Mouse (Mus musculus): ENCODE measurements around the gene Camta1.
A peak's percentile ranks its signal among the peaks of the same experiment; 100 is the strongest.

Camta1 gene

GRCm38 (mm10) chr4:150962231-150962630 lies 899.4 kb downstream of the Camta1 start:
- DNase-seq, result peak; percentile 38

GRCm38 (mm10) chr4:150958536-150958935 lies 903.1 kb downstream of the Camta1 start:
- peak; percentile 41 for DNase-seq

GRCm38 (mm10) chr4:150957106-150957458 lies 904.6 kb downstream of the Camta1 start:
- no peak for DNase-seq

GRCm38 (mm10) chr4:150956369-150957105 lies 905.1 kb downstream of the Camta1 start:
- peak; percentile 20 for DNase-seq

- DNase-seq, result no peak
Observed at GRCm38 (mm10) chr4:150950972-150951371, 910.7 kb downstream of the Camta1 start.

- DNase-seq, result no peak
Observed at GRCm38 (mm10) chr4:150944707-150945106, 917.0 kb downstream of the Camta1 start.

- DNase-seq, result no peak
Observed at GRCm38 (mm10) chr4:150939991-150940651, 921.6 kb downstream of the Camta1 start.

DNA sequence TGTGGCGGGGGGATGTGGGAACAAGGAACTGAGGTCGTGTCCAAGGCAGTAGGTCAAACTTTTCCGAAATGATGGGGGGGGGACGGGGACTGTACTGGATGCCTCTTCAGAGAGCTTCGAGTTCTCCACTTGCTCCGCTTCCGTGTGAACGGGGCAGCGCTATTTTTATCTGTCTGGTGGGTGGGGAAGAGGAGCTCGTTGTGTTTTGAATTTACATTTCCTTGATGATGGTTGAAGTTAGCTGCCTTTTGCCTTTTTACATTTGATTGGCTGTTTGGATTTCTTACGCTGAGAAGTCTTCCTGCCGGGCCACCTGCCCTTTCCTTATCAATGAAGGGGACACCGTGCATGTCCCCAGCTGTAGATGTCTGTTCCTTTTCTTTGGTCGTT lies 923.6 kb downstream of the Camta1 start:
- no peak for DNase-seq

- DNase-seq, result peak; percentile 43
Observed at GRCm38 (mm10) chr4:150937293-150938062, 924.2 kb downstream of the Camta1 start.

- DNase-seq, result no peak
Observed at GRCm38 (mm10) chr4:150933503-150933902, 928.2 kb downstream of the Camta1 start.

DNA sequence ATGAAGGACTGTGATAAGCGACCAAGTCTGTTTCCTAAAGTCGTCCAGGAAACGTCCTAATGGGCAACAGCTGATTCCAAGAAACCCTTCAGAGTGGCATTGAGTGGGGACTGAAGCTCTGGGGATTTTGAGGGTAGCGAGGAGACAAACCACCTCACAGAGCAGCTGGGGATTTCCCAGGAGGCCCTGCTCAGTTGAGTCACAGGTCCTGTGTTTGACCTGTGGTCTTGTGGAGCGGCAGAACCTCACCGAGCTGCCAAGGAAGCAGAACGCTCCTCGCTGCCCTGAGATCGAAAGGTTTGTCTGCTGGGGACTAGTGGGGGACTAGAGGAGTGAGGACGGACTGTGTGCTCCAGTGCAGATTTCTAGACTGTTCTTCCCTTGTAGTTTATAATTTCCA lies 933.9 kb downstream of the Camta1 start:
- DNase-seq, result no peak

DNA sequence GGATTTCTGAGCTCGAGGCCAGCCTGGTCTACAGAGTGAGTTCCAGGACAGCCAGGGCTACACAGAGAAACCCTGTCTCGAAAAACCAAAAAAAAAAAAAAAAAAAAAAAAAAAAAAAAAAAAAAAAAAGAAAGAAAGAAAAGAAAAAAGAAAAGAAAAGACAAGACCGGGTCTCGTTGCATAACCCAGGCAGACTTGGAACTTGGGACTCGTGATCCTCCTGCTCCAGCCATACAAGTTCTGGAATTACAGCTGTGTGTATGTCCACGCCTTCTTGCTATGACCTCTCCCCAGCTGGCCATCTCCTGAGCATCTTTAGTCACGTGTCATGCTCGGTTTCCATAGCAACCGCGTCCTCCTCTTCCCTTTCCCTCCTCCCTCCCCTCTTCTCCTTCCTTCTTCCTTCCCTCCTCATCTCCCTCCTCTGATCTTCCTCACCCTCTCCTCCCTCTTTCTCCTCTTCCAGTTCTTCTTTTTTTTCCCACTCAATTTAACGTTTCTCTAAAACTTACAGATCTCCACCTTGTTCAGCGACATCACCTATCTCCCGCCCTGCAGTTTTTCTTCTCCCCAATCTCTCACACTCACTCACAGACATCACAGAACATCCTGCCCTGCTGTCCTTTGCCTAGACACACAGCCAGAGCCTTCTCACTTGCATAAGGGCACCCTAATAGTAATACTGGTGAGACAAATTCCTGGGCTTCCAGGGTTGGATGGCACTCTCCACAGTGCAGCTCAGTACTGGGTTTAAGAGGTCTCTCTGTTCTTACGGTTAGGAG lies 934.6 kb downstream of the Camta1 start:
- peak; percentile 27 for DNase-seq

DNA sequence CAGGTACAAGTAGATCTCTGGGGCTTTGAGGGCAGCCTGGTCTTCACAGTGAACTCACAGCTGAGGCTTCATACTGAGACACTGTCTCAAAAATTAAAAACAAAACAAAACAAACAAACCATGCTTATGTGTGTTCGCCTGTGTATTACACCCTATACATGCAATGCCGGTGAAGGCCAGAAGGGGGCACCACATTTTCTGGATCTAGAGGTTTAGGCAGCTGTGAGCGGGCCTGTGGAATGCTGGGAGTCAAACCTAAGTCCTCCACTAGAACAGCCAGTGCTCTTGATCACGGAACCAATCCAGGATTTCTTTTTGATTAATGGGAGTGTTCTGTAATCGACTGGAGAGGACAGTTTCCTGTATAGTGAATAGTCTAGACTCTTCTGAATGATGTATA lies 935.8 kb downstream of the Camta1 start:
- no peak for DNase-seq

- DNase-seq, result no peak
Observed at GRCm38 (mm10) chr4:150924936-150925335, 936.7 kb downstream of the Camta1 start.

DNA sequence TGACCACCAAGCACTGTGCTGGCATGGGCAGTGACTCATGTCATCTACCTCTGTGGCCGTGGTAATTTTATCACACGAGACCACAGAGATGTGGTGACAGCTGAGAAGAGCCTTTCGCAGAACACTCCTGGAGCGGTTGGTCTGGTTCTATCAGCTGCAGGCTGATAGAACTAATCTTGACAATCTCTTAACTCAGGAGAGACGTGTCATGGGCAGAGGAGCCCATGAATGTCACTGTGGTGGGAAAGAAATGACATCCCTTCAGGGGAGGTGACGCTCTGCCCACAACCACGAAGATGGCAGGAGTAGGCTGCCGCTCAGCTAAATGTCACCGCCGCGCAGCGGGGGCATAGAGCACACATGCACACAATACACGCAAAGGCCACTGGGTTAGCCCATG lies 937.4 kb downstream of the Camta1 start:
- DNase-seq, result no peak

DNA sequence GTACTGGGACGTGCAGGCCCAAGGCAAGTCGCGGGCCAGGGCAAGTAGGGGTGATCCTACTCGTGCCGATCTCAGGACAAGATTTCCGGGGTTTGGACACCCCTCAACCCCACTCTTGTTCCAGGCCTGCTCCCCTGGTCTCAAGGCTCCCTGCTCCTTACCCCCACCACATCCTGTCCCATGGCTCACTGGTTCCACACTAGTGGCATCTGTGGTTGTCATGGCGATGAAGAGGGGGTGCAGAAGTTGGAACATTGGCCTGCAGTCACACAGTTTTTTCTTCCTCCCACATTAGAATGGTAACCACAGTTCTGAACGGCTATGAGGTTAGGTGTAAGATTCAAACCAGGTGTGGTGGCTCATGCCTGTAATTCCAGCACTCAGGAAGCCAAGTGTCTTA lies 940.5 kb downstream of the Camta1 start:
- no peak for DNase-seq

- no peak for DNase-seq
Observed at GRCm38 (mm10) chr4:150917336-150918027, 944.2 kb downstream of the Camta1 start.

- DNase-seq, result no peak
Observed at GRCm38 (mm10) chr4:150915181-150915906, 946.3 kb downstream of the Camta1 start.

DNA sequence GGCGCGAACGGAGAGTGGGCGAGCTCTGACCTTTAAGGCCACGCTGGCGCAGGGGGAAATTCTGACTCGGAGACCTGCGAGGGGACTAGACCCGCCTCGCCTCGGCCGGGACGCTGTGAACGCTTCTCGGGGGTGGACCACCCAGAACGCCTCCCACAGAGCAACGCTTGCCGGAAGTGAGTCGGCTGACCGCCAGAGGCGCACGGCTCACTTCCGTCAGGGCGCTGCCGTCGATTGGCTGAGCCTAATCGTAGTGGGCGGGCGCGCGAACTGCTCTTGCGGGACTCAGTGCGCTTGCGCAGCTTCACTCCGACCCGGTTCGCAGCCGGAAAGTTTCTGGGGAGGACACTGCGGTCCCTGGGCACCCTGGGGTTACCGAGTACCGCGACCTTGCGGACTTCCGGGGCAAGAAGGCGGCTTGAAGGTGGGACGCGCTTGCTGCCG lies 947.4 kb downstream of the Camta1 start, which contains the start of the genes Park7 and Tnfrsf9:
Gene Park7, minus strand, starts transcription at position 148 of the 444 bp plus-strand sequence.
Gene Tnfrsf9, plus strand, starts transcription at position 273 of the 444 bp plus-strand sequence.
- peak; percentile 99 for DNase-seq

DNA sequence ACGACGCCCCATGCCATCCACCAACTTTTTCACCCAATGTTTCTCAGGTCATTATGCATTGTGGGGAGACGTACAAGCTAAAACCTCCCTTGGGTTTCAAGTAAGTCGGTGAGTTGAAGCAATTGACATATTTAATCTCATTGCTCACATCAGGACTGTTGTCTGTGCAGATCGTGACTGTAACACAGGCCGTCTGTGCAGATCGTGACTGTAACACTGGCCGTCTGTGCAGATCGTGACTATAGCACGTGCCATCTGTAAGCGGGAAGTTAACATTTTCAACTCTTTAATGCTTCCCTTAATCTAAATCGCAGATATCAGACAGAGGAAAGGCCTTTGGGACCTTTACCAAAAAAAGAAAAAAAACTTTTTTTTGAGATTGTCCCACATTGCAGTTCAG lies 947.9 kb downstream of the Camta1 start:
- DNase-seq, result no peak
